13 mouse cellular contexts compared by ENCODE assay signal in the genomic region with DNA sequence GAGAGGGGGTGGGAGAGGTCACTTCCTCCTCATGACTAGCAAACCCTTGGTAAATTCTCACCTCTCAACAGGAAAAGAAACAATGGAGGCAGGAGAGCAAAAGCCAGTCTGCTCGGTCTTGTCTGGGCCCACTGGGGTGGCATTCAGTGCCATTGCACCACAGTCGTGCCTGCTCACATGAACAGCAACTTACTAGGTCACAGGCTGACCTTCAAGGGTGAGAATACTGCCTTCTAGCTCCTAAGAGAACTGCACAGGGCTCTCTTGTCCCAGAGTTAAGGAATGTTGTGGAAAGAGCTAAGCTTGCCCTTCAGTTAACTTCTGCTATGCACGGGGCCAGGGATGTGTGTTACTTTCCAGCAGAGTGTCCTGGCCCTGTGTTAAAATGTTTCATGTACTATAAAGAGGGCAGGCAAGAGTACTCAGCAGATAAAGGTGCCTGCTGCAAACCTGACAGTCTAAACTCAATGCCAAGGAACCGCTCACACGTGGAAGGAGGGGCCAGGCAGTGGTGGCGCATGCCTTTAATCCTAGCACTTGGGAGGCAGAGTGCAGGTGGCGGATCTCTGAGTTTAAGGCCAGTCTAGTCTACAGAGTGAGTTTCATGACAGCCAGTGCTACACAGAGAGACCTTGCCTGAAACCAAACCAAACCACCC. TPM values are rescaled to one million over a fixed set of nuclear protein-coding genes. Genes with fewer than 3 reads are reported as not detected.
DNase-seq lines count a peak whose midpoint lies in the region; ATAC-seq lines count a peak whose summit lies in the region.
"Had no signal": no experiment of that assay in that cellular context is flagged by ENCODE, and none has a peak within 500 bp of the region (broad histone marks: within the 10 kb centered on the region; RNA-seq: fewer than 3 reads in every experiment).

No protein-coding gene starts in this region.

- H3K4me1 ChIP-seq in heart, embryonic 14.5 days (ENCODE audit: control insufficient read depth in 2 of 2, insufficient read depth in 2 of 2, low read length in 2 of 2) = peaks cover 0 to 4% of the 10 kb centered on the region in 2 experiments; a peak in 1 of 4 replicates
- H3K4me1 ChIP-seq in forebrain, embryonic 12.5 days = no peaks in the 10 kb centered on the region
- H3K4me1 ChIP-seq: forebrain, embryonic 10.5 days; midbrain, embryonic 13.5 days had no signal

- H3K36me3 ChIP-seq in heart, embryonic 14.5 days (ENCODE audit: control insufficient read depth, insufficient read depth, low read length) = peaks cover 33% of the 10 kb centered on the region
- peaks cover 34% of the 10 kb centered on the region for H3K36me3 ChIP-seq in forebrain, embryonic 12.5 days (replicated peaks)

- peak overlapping the region in 1 of 2 experiments; percentile 66; a peak in 2 of 4 replicates for H3K27ac ChIP-seq in heart, embryonic 14.5 days (replicated peaks in 1 of 2; ENCODE audit: control insufficient read depth in 1 of 2, insufficient read depth in 1 of 2, low read depth in 2 of 2, low read length in 2 of 2)
- no peak overlapping the region for H3K27ac ChIP-seq in forebrain, embryonic 12.5 days
- H3K27ac ChIP-seq: embryonic facial prominence, embryonic 13.5 days; forebrain, embryonic 10.5 days; liver, embryonic 14.5 days; midbrain, embryonic 13.5 days had no signal

- 39% methylated on average over 7 of the region's 7 CpGs for WGBS in heart, embryonic 14.5 days
- whole genome bisulfite sequencing in forebrain, embryonic 12.5 days = 48% methylated on average over 7 of the region's 7 CpGs

- no peak for ATAC-seq in heart, embryonic 14.5 days (ENCODE audit: insufficient number of reproducible peaks, insufficient read depth, low FRiP score, low read depth)
- ATAC-seq in forebrain, embryonic 12.5 days (ENCODE audit: low FRiP score) = no peak
- ATAC-seq: midbrain, embryonic 13.5 days had no signal

- H3K27me3 ChIP-seq in heart, embryonic 14.5 days (ENCODE audit: control insufficient read depth, insufficient read depth, low read length) = no peaks in the 10 kb centered on the region
- no peaks in the 10 kb centered on the region for H3K27me3 ChIP-seq in forebrain, embryonic 12.5 days
- H3K27me3 ChIP-seq: embryonic facial prominence, embryonic 13.5 days; midbrain, embryonic 13.5 days had no signal

- no peak for DNase-seq in heart, adult 11 months
- peak; percentile 52 for DNase-seq in thymus, postnatal 0 days (ENCODE audit: low spot score)
- no peak for DNase-seq in thymus, postnatal 4 days
- peak; percentile 39 for DNase-seq in kidney, postnatal 14 days
- no peak for DNase-seq in left cerebral cortex, adult 9 months (ENCODE audit: low spot score in 2 of 2)
- DNase-seq: cerebellum, postnatal 10 days had no signal

- H3K4me3 ChIP-seq in heart, embryonic 14.5 days (ENCODE audit: control insufficient read depth in 1 of 2, insufficient read depth in 1 of 2, low read depth in 1 of 2, low read length in 2 of 2) = no peak overlapping the region
- no peak overlapping the region for H3K4me3 ChIP-seq in forebrain, embryonic 12.5 days (replicated peaks)
- H3K4me3 ChIP-seq: embryonic facial prominence, embryonic 13.5 days; forebrain, embryonic 10.5 days; midbrain, embryonic 13.5 days had no signal

- H3K4me2 ChIP-seq in heart, embryonic 14.5 days (ENCODE audit: low read length) = no peak overlapping the region
- no peak overlapping the region for H3K4me2 ChIP-seq in forebrain, embryonic 12.5 days
- H3K4me2 ChIP-seq: embryonic facial prominence, embryonic 13.5 days; midbrain, embryonic 13.5 days had no signal

- peak overlapping the region; percentile 51; the same call in 1 of the 2 replicates for H3K9ac ChIP-seq in heart, embryonic 14.5 days (ENCODE audit: low read length)
- no peak overlapping the region for H3K9ac ChIP-seq in forebrain, embryonic 12.5 days
- H3K9ac ChIP-seq: embryonic facial prominence, embryonic 13.5 days; liver, embryonic 14.5 days; midbrain, embryonic 13.5 days had no signal

- no peaks in the 10 kb centered on the region for H3K9me3 ChIP-seq in heart, embryonic 14.5 days (ENCODE audit: control insufficient read depth, low read length)
- no peaks in the 10 kb centered on the region for H3K9me3 ChIP-seq in forebrain, embryonic 12.5 days
- H3K9me3 ChIP-seq: embryonic facial prominence, embryonic 13.5 days; midbrain, embryonic 13.5 days had no signal

RNA-seq across cellular contexts. Expression of gene Rpl26, which starts 7.6 kb away (rescaled TPM):
- polyA plus RNA-seq in heart, embryonic 14.5 days (2014; fragmentation: Nextera tagmentation; extraction: Ambion mirVana) = 669 and 732 TPM in 2 replicates
- 1,221 and 1,303 TPM in 2 replicates for polyA plus RNA-seq in thymus, postnatal 0 days (2015; fragmentation: Nextera tagmentation; extraction: Ambion mirVana)
- 781 and 837 TPM in 2 replicates for polyA plus RNA-seq in forebrain, embryonic 12.5 days (2016; fragmentation: Nextera tagmentation; extraction: Ambion mirVana)

RNA-seq across cellular contexts. Expression of gene Odf4, which starts 17.9 kb away (rescaled TPM):
- not detected in 2 replicates for polyA plus RNA-seq in heart, embryonic 14.5 days (2014; fragmentation: Nextera tagmentation; extraction: Ambion mirVana)
- not detected in 2 replicates for polyA plus RNA-seq in thymus, postnatal 0 days (2015; fragmentation: Nextera tagmentation; extraction: Ambion mirVana)
- polyA plus RNA-seq in forebrain, embryonic 12.5 days (2016; fragmentation: Nextera tagmentation; extraction: Ambion mirVana) = 0.18 and 0.54 TPM in 2 replicates
- polyA plus RNA-seq: embryonic facial prominence, embryonic 13.5 days; forebrain, embryonic 10.5 days; liver, embryonic 14.5 days; spleen, adult 2 months had no signal

RNA-seq across cellular contexts. Expression of gene Rnf222, which starts 20.6 kb away (rescaled TPM):
- 0.05 TPM in 1 of 2 replicates, not detected in the other for polyA plus RNA-seq in heart, embryonic 14.5 days (2014; fragmentation: Nextera tagmentation; extraction: Ambion mirVana)
- polyA plus RNA-seq in thymus, postnatal 0 days (2015; fragmentation: Nextera tagmentation; extraction: Ambion mirVana) = 0.05 TPM in 1 of 2 replicates, not detected in the other
- polyA plus RNA-seq in forebrain, embryonic 12.5 days (2016; fragmentation: Nextera tagmentation; extraction: Ambion mirVana) = 0.06 TPM in 1 of 2 replicates, not detected in the other

RNA-seq across cellular contexts. Expression of gene Ndel1, which starts 37.3 kb away (rescaled TPM):
- polyA plus RNA-seq in heart, embryonic 14.5 days (2014; fragmentation: Nextera tagmentation; extraction: Ambion mirVana) = 61.8 and 63.2 TPM in 2 replicates
- 57.1 and 60.3 TPM in 2 replicates for polyA plus RNA-seq in thymus, postnatal 0 days (2015; fragmentation: Nextera tagmentation; extraction: Ambion mirVana)
- 58.3 and 61.3 TPM in 2 replicates for polyA plus RNA-seq in forebrain, embryonic 12.5 days (2016; fragmentation: Nextera tagmentation; extraction: Ambion mirVana)

RNA-seq across cellular contexts. Expression of gene Arhgef15, which starts 48.3 kb away (rescaled TPM):
- 10.7 and 10.8 TPM in 2 replicates for polyA plus RNA-seq in heart, embryonic 14.5 days (2014; fragmentation: Nextera tagmentation; extraction: Ambion mirVana)
- polyA plus RNA-seq in thymus, postnatal 0 days (2015; fragmentation: Nextera tagmentation; extraction: Ambion mirVana) = 1.0 and 1.1 TPM in 2 replicates
- 5.6 and 6.4 TPM in 2 replicates for polyA plus RNA-seq in forebrain, embryonic 12.5 days (2016; fragmentation: Nextera tagmentation; extraction: Ambion mirVana)

Comparison
In these comparisons a context has a peak if more than half of its experiments do, and no peak if none do; other contexts are left out.
1. DNase-seq: peak in thymus, postnatal 0 days (single experiment) and kidney, postnatal 14 days (single experiment); none in heart, adult 11 months (single experiment), thymus, postnatal 4 days (single experiment) and left cerebral cortex, adult 9 months (0 of 2).